Mouse (Mus musculus) ovary, adult 2 months (tissue): Measurements from ENCODE around the gene Pprc1. TPM values are rescaled to one million over a fixed set of nuclear protein-coding genes. Genes with fewer than 3 reads are reported as not detected.

ENCODE experiments used
- polyA plus RNA-seq: library from polyadenylated mRNA; depleted of rRNA; stranded (reverse); fragments of >200 nt; gene quantifications from 2 replicates; pipeline ENCODE4 v1.2.3, GENCODE M21; 2012; rRNA removed

Pprc1 gene
- polyA plus RNA-seq = 31.1 and 38.3 TPM in 2 replicates

DNA sequence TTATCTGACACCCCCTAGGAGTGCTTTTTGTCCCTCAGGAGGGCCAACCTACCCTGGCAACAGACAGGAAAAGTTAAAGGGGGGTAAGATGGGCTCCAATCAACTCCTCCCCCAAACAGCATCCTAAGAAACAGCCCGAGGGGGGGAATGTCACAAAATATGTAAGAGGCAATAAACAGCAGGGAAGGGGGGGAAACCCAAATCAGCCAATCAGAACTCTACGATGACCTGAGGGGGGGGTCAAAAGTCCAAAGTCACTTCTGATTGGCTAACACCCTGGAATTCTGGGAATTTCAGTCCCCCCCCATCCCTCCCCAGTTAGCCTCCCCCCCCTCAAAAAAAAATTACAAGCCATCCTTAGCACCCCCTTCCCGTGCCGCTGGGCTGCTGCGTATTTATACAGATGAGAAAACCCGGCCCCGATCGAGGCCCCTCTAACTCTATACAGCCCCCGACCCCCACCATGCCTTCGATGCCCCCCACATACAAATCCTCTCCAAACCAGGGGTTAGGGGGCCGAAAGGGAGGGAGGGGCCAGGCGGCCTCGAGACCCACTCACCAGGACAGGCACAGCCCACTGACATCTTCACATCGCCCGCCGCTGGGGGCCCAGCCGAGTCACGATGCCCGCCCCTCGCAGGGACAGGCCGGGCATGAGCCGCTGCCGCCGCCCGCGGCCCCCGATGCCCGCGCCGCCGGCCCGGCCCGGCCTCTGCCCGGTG is at the start of gene Pprc1:
TSS of gene Pprc1 (plus strand) at position 616 of the 722 bp plus-strand sequence.

DNA sequence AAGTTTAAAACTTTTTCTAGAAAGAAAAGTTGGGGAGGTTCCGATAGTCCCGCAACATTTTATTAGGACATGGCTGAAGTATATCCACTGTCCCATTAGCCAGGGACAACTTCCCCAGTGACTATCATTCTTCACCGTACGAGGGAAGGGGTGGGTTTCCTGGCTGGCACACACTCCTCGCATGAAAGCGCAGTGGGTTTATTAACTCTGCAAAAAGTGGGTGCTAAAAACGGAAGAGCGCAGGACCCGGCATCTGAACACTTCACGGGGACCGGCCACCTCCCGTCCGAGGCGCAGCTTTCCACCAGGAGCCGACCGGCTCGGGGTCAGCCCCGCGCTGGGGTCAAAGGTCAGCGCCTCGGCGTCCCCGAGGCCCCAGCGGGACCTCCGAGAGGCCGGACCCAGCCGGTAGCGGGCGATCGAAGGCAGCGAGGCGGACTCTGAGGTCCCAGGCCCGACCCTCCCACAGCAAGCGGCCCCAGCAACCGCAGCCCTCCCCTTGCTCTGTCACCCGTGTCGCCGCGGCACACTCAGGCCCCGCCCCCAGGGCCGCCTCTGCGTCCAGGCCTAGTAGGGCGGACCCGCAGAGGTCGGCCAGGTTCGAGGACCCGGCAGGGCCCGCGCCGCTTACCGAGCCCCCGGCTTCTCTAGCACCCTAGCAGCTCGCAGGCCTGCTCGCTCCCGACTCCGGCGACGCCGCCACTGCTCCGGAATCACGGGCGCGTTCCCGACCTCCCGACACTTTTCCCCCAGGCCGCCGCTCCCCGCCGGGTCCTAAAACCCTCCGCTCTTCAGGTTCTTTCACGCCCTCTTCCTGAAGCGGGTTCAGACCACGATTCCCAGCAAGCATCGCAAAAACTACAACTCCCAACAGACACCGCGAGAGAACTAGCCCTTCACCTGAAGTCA is 46.6 kb upstream of the Pprc1 start, which contains the start of gene Armh3:
TSS of gene Armh3 (minus strand) at position 704 of the 909 bp plus-strand sequence.

DNA sequence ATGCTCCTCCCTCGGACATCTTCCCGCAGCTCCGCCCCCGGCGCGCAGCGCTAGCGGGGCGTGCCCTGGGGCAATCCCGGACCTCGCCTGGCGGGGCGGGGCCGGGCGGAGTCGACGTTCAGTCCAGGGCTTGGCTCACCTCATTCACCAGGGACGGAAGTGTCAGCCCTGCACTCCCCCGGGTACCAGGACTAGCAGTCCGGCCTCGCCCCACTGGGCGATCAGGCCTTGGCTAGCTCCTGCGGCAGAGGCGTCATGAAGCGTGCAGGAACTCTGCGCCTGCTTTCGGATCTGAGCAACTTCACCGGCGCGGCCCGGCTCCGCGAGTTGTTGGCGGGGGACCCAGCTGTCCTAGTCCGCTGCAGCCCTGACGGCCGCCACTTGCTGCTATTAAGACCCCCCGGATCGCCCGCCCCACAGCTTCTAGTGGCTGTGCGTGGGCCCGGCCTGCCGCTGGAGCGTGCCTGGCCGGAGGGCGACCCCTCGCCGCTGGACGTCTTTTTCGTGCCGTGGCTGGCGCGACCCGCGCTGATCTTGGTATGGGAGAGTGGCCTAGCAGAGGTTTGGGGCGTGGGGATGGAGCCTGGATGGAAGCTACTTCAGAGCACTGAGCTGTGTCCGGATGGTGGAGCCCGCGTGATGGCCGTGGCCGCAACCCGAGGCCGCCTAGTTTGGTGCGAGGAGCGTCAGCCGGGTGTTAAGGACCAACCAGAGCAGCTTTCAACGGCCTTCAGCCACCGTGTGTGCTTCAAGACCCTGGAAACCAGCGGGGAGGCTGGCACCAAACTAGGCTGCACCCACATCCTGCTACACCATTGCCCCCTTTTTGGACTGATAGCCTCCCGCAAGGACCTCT is 41.1 kb upstream of the Pprc1 start, which contains the start of gene Hps6:
TSS of gene Hps6 (plus strand) at position 138 of the 856 bp plus-strand sequence.

DNA sequence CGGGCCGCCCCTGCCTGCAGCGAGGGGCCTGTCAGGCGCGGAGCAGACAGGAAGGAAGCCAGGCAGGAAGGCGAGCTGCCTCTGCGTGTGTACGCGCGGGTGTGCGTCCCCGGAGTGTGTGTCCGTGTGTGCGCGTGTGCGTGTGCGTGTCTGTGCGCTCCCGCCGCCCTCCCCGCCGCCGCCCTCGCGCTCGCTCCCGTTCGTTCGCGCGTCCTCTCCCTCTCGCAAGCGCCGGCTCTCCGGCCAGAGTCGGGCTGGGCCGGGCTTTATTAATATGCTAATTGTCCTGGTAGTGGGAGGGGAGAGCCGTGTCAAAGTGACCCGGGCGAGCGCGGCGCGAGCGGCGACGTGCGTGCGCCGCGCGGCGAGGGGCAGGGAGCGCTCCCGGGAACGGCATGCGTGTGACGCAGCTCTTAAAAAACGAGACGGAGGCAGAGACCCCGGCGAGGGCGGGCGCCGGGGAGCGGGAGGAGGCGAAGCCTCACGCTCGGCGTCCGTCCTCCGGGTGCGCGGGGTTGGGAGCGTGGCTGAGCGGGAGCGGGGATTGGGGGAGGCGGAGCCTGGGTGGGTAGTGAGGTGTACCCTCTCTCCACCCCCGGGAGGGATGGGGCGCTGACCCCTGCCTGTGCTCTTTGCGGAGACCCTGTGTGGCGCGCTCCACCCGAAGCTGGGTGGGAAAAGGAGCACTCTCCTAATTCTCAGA is 458 bp downstream of the Pprc1 start, which contains the start of gene Ldb1:
TSS of gene Ldb1 (minus strand) at position 222 of the 703 bp plus-strand sequence.

DNA sequence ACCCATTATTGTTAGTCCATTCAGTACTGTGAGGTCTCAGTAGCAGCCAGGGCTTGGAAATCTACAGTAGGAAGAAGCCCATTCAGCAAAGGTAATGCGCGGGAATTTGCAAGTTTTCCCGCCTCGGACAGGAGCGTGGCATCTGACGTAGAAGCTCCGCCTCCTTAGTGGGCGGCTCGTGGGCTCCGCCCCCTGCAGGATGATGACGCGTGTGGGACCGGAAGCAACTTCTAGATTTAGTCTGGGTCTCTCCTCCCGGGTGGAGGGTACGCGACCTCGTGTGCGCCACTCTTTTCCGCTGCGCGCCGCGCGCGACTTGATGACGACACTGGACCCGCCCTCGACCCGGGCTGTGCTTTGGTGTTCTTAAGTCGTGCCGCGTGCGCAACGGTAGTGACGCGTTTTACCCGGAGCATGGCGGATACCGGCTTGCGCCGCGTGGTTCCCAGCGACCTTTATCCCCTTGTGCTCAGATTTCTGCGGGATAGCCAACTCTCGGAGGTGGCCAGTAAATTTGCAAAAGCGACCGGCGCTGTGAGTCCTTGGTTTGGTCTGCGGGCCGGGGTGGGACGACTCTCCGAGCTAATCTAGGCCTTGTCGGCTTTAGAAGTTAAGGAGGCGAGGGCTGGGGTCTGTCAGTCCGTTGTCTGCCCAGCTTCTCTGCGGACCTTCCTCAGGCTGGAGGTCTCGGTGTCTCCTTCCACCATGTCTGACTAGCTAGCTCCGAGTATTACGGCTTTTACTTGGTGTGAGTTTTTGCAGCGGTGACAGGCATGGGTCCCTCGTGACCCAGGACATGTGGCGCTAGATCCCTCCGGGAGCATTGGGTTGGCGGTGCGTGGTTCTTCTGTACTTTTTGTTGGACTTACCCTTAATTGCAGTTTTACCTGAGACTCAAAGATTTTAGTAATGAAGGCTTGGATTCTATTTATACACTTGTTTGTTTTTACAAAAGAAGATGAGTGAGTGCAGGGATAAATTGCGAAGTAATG is 31.2 kb downstream of the Pprc1 start, which contains the start of gene Nolc1:
TSS of gene Nolc1 (plus strand) at position 248 of the 992 bp plus-strand sequence.

Other genes with a start within 250 kb of the Pprc1 start
- gene Kcnip2, start 228.8 kb upstream of the Pprc1 start, polyA plus RNA-seq = 3.0 and 3.3 TPM in 2 replicates
- 10.2 and 12.3 TPM in 2 replicates for gene Armh3, start 46.4 kb upstream of the Pprc1 start, polyA plus RNA-seq
- gene Hps6, start 41.4 kb upstream of the Pprc1 start, polyA plus RNA-seq = 13.8 and 15.4 TPM in 2 replicates
- 246 and 274 TPM in 2 replicates for gene Ldb1, start 328 bp downstream of the Pprc1 start, polyA plus RNA-seq
- gene Nolc1, start 31.0 kb downstream of the Pprc1 start, polyA plus RNA-seq = 14.0 and 15.0 TPM in 2 replicates
- not detected in 2 replicates for gene Elovl3, start 87.0 kb downstream of the Pprc1 start, polyA plus RNA-seq
- gene Pitx3, start 103.4 kb downstream of the Pprc1 start, polyA plus RNA-seq = 0.11 and 0.16 TPM in 2 replicates
- 74.1 and 108 TPM in 2 replicates for gene Gbf1, start 107.6 kb downstream of the Pprc1 start, polyA plus RNA-seq